Mouse (Mus musculus) forebrain, embryonic 12.5 days (tissue): ENCODE measurements at regions not wholly inside any gene's neighbourhood (a gene's known extent, or its start where the extent isn't known, plus 50 kb on each side); places are given as distances from the start of the nearest gene placed in this dataset.
A peak's percentile ranks its signal among the peaks of the same experiment; 100 is the strongest.

ENCODE experiments used
- ATAC-seq: fragments of 200-750 bp; cut with Nextera tagmentation; 2 replicates; pipeline ENCODE4 v1.8.0; 2017; ENCODE audit warnings: moderate TSS enrichment; ENCODE audit not compliant: low FRiP score
- H3K27ac ChIP-seq: fragments of 300-500 bp; sonication (generic); 2 replicates; pipeline ENCODE4 v1.5.1; 2016; ENCODE audit warnings: mild to moderate bottlenecking
- H3K27me3 ChIP-seq: fragments of 300-500 bp; sonication (generic); 2 replicates; pipeline ENCODE4 v1.6.1; 2016; ENCODE audit warnings: mild to moderate bottlenecking
- H3K36me3 ChIP-seq: fragments of 300-500 bp; sonication (generic); replicated peaks from 2 replicates; pipeline ENCODE4 v1.6.1; 2016; ENCODE audit warnings: mild to moderate bottlenecking
- H3K4me1 ChIP-seq: fragments of 300-500 bp; sonication (generic); 2 replicates; pipeline ENCODE4 v1.6.1; 2016
- H3K4me2 ChIP-seq: fragments of 300-500 bp; sonication (generic); 2 replicates; pipeline ENCODE4 v1.6.1; 2016; ENCODE audit warnings: mild to moderate bottlenecking, moderate library complexity
- H3K4me3 ChIP-seq: fragments of 300-500 bp; sonication (generic); replicated peaks from 2 replicates; pipeline ENCODE4 v1.5.1; 2016; ENCODE audit warnings: mild to moderate bottlenecking
- H3K9ac ChIP-seq: fragments of 300-500 bp; sonication (generic); 2 replicates; pipeline ENCODE4 v1.6.1; 2016; ENCODE audit warnings: mild to moderate bottlenecking
- H3K9me3 ChIP-seq: fragments of 300-500 bp; sonication (generic); 2 replicates; pipeline ENCODE4 v1.6.1; 2016
- WGBS: fragments of 180-500 bp; shearing (Covaris S2); methylation state at CpG from one replicate; pipeline ENCODE4 v1.1.7; 2016; 5-methylcytosine and 5-hydroxymethylcytosine counted together

DNA sequence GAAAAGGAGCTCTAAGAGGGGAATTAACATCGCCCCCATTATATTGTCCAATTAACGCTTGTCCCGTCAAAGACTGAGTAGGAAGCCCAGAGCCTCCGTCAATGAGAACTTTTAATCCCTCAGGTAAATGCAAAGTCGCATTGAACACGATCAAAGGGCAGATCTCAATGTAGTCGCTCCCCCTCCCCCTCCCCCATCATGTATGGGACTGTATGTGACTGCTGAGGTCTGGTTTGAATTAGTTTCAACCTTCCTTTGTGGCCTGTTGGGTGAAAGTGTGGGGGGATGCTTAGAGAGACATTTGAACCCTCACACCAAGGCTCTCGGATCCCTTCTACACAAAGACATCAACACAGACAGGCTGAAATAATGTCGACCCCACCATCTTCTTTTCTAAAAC is 187.9 kb downstream of the Mycn start:
- Histone ChIP-seq H3K9ac (no peak overlapping the region), H3K27me3 (no peaks in the 10 kb centered on the region), H3K4me1 (peaks cover 9% of the 10 kb centered on the region), H3K9me3 (no peaks in the 10 kb centered on the region), H3K27ac (peak overlapping the region; percentile 74), H3K36me3 (no peaks in the 10 kb centered on the region), H3K4me2 (no peak overlapping the region), H3K4me3 (no peak overlapping the region)
- 5% methylated on average over 9 of the region's 9 CpGs for WGBS
- peak; percentile 82; the same call in 1 of the 2 replicates for ATAC-seq

DNA sequence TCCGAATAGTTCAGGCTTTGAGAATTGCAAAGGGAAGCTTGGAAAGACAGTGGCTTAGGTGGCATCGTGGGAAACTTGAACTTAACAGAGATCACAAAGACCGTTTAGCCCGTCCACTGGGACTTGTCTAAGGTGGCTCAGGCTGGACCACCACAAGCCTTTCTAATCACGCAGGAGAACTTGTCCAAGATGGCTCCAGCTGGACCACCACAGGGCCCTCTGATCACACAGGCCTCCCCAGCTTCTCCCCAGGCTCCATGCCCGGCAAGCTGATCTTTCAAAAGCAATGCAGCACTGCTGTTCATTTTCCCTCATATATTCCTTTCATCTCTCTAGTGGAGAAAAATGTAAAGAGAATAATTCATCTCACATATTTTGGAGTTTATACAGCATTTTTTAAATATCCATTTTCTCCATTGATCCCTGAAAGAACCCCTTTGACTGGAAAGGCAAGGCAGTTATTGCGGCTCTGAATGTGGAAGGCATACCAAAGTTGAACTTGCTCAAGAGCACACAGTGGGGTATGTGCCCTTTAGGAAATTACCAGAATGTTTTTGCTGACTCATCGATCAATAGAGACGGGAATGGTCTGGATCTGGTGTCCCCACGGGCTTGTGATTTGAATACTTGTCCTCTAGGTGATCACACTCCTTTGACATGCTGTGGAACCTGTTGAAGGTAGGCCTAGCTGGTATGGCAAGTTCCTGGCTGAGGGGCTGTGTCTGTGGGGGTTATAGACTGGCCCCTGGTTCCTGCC is 189.9 kb downstream of the Mycn start:
- Histone ChIP-seq H3K9me3 (no peaks in the 10 kb centered on the region), H3K27ac (no peak overlapping the region), H3K9ac (no peak overlapping the region), H3K36me3 (no peaks in the 10 kb centered on the region), H3K4me1 (peaks cover 9% of the 10 kb centered on the region), H3K4me3 (no peak overlapping the region), H3K4me2 (no peak overlapping the region), H3K27me3 (no peaks in the 10 kb centered on the region)
- WGBS, result 90% methylated on average over 10 of the region's 10 CpGs
- no peak for ATAC-seq

- Histone ChIP-seq H3K4me2 (no peak overlapping the region), H3K4me3 (no peak overlapping the region), H3K9ac (no peak overlapping the region), H3K36me3 (no peaks in the 10 kb centered on the region), H3K27me3 (no peaks in the 10 kb centered on the region), H3K4me1 (peaks cover 9% of the 10 kb centered on the region), H3K27ac (no peak overlapping the region), H3K9me3 (no peaks in the 10 kb centered on the region)
- ATAC-seq, result no peak
- 88% methylated on average over 3 of the region's 3 CpGs for whole genome bisulfite sequencing
Observed at GRCm38 (mm10) chr12:12749690-12750089, 192.0 kb downstream of the Mycn start.

- no peaks in the 10 kb centered on the region for H3K9me3 ChIP-seq
- ATAC-seq, result no peak
- no peaks in the 10 kb centered on the region for H3K4me1 ChIP-seq
- no peaks in the 10 kb centered on the region for H3K36me3 ChIP-seq
- 38% methylated on average over 4 of the region's 4 CpGs for WGBS
- H3K27ac ChIP-seq, result no peak overlapping the region
- H3K4me2 ChIP-seq, result no peak overlapping the region
- H3K9ac ChIP-seq, result no peak overlapping the region
- H3K27me3 ChIP-seq, result no peaks in the 10 kb centered on the region
- H3K4me3 ChIP-seq, result no peak overlapping the region
Observed at GRCm38 (mm10) chr12:12746852-12747454, 194.8 kb downstream of the Mycn start.

- 81% methylated on average over 2 of the region's 2 CpGs for WGBS
- peaks cover 2% of the 10 kb centered on the region for H3K4me1 ChIP-seq
- ATAC-seq, result no peak
- no peak overlapping the region for H3K4me3 ChIP-seq
- H3K27ac ChIP-seq, result no peak overlapping the region
- H3K27me3 ChIP-seq, result no peaks in the 10 kb centered on the region
- H3K36me3 ChIP-seq, result no peaks in the 10 kb centered on the region
- no peak overlapping the region for H3K4me2 ChIP-seq
- no peak overlapping the region for H3K9ac ChIP-seq
- H3K9me3 ChIP-seq, result no peaks in the 10 kb centered on the region
Observed at GRCm38 (mm10) chr12:12744492-12744891, 197.2 kb downstream of the Mycn start.

DNA sequence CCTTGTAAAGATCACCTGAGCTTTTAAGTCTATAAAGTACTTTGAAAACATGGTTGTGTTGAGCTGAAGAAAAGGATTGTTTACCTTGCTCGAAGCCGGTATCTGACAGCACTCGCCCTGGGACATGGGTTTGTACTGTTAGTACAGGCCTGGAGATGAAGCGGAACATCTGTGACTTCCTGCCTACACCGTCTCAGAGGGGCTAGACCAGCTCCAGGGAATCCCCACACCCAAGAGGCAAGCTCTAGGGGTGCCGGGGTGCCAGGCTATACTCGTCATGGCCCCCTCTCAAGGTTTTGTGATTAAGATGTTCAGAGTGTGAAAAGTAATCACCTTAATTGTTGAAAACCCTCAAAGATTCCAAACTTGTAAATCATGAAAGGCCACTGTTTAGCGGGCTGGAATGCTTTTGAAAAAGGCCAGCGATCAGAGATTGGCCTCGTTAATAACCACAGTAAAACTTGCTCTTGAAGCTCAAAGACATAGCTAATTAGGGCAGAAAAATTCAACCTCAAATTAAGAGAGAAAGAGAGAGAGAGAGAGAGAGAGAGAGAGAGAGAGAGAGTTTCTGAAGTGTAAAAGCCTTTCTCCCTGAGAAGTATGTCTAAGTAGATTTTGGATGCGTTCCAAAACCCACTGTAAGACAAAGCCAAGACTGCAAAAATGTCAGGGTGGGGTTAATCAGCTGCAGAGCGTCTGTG is 202.9 kb downstream of the Mycn start:
- peak; percentile 87 for ATAC-seq
- Histone ChIP-seq H3K27ac (peak overlapping the region; percentile 81), H3K36me3 (no peaks in the 10 kb centered on the region), H3K4me2 (no peak overlapping the region), H3K9ac (no peak overlapping the region), H3K4me1 (peaks cover 15% of the 10 kb centered on the region), H3K4me3 (no peak overlapping the region), H3K27me3 (no peaks in the 10 kb centered on the region), H3K9me3 (no peaks in the 10 kb centered on the region)
- 21% methylated on average over 12 of the region's 12 CpGs for WGBS

DNA sequence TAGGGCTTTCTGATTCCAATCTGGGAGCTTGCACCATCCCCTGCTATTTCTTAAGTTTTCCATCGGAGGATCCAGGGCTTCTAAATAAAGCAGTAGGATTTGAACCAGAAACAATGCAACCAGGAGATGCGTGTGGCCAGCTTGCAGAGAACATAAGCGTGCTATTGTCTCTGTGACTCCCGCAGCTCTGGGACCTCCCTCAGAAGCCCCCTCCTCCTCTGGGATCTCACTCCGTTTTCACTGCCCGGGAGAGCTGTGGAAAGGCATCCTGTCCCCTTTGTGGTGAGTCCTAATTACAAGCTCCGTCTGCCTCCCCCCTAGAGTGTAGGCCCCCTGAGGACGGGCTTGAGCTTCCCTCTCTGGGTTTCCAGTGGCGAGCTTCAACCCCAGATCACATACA is 215.9 kb downstream of the Mycn start:
- Histone ChIP-seq H3K4me1 (peaks cover 47% of the 10 kb centered on the region), H3K9me3 (no peaks in the 10 kb centered on the region), H3K27ac (peak overlapping the region; percentile 83), H3K4me3 (no peak overlapping the region), H3K4me2 (peak overlapping the region; percentile 39), H3K27me3 (peaks cover 7% of the 10 kb centered on the region; the same call in 1 of the 2 replicates), H3K36me3 (no peaks in the 10 kb centered on the region), H3K9ac (no peak overlapping the region)
- WGBS, result 1% methylated on average over 9 of the region's 9 CpGs
- ATAC-seq, result peak; percentile 28; the same call in 1 of the 2 replicates

- no peaks in the 10 kb centered on the region for H3K9me3 ChIP-seq
- peaks cover 12% of the 10 kb centered on the region; the same call in 1 of the 2 replicates for H3K27me3 ChIP-seq
- 0 out of 2 replicates have a peak overlapping the region, but pooled peaks have one; percentile 29 for H3K9ac ChIP-seq
- peak overlapping the region; percentile 83 for H3K27ac ChIP-seq
- peaks cover 47% of the 10 kb centered on the region for H3K4me1 ChIP-seq
- no peaks in the 10 kb centered on the region for H3K36me3 ChIP-seq
- H3K4me2 ChIP-seq, result peak overlapping the region; percentile 39
- no peak overlapping the region for H3K4me3 ChIP-seq
- 3% methylated on average over 13 of the region's 13 CpGs for WGBS
- ATAC-seq, result peak; percentile 50
Observed at GRCm38 (mm10) chr12:12725075-12725474, 216.6 kb downstream of the Mycn start.

DNA sequence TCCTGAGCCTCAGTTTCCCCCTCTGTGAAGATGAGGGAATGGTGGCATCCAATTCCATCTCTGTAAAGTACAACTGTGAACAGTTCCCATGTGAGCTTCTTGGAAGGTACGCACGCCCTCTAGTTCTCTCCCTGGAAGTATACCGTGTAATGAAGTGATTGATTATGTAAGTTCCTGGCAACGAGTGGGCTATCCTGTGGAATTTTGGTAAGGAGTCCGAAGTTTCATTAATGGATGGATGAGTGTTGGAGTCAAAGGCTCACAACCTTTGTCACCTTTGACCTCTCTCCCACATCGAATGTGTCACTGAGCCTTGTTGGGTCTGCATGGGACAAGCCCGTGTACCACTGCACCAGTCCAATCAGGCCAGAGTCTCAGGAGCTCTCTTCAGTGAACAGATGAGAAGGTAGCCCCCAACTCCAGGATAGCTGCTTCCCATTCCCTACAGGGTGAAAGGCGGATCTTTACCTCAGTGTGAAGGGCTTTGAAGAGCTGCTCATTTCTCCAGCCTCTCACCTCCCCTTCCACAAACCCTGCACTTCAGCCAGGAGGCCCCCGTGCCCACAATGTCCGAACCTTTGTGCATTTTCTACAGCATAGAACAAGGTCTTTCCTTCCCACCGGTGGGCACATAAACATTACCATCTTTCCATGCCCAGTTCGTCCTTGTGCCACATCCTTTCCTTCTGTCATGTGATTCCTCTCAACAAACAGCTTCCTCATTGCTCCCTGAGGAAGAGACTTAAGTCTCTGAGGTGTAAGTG is 217.8 kb downstream of the Mycn start:
- H3K27ac ChIP-seq, result peak overlapping the region; percentile 83
- peak; percentile 30 for ATAC-seq
- WGBS, result 19% methylated on average over 12 of the region's 12 CpGs
- peak overlapping the region; percentile 37 for H3K4me2 ChIP-seq
- H3K36me3 ChIP-seq, result no peaks in the 10 kb centered on the region
- H3K27me3 ChIP-seq, result peaks cover 13% of the 10 kb centered on the region; the same call in 1 of the 2 replicates
- H3K9ac ChIP-seq, result no peak overlapping the region
- H3K4me3 ChIP-seq, result no peak overlapping the region
- peaks cover 47% of the 10 kb centered on the region for H3K4me1 ChIP-seq
- H3K9me3 ChIP-seq, result no peaks in the 10 kb centered on the region

DNA sequence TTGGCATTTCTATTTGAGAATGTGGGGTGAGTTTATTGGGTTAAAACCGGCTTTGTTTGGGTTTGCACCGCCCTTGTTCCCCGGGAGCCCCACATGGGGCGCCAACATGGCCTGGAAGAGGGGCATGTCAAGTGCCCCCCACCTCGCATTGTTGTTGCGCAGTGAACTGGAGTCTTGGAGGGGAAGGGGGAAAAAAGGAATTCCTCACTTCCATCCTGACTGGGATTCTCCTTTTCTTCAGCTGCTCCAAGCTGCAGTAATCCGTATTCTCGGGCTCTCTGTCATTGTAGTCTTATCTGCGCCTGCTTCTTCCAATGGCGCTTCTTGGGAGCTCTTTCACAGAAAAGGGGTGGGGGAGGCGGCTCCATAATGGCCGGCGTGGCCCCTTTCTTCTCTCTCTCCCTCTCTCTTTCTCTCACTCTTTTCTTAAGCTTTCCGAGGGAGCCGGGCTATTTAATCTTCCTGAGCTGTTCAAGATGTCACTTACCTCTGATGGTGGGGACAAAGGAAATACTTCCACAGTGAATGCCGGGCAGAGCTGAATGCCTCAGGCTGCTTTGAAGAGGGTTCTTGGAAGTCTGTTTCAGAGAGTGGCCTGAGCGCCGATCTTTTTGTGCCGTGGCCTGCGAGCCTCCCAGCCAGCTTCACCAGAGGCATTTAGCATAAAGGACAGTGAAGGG is 218.6 kb downstream of the Mycn start:
- Histone ChIP-seq H3K9ac (peak overlapping the region; percentile 36; the same call in 1 of the 2 replicates), H3K4me1 (peaks cover 47% of the 10 kb centered on the region), H3K36me3 (no peaks in the 10 kb centered on the region), H3K27ac (peak overlapping the region; percentile 83), H3K4me2 (peak overlapping the region; percentile 37), H3K9me3 (no peaks in the 10 kb centered on the region), H3K27me3 (peaks cover 20% of the 10 kb centered on the region; the same call in 1 of the 2 replicates), H3K4me3 (no peak overlapping the region)
- 6% methylated on average over 20 of the region's 20 CpGs for WGBS
- ATAC-seq, result peak; percentile 75

GRCm38 (mm10) chr12:12716691-12717090 is 225.0 kb downstream of the Mycn start:
- no peak overlapping the region for H3K4me3 ChIP-seq
- H3K9me3 ChIP-seq, result no peaks in the 10 kb centered on the region
- WGBS, result 92% methylated on average over 9 of the region's 9 CpGs
- no peak overlapping the region for H3K4me2 ChIP-seq
- peaks cover 12% of the 10 kb centered on the region; the same call in 1 of the 2 replicates for H3K4me1 ChIP-seq
- no peak overlapping the region for H3K27ac ChIP-seq
- H3K9ac ChIP-seq, result no peak overlapping the region
- peaks cover 37% of the 10 kb centered on the region; the same call in 1 of the 2 replicates for H3K27me3 ChIP-seq
- no peaks in the 10 kb centered on the region for H3K36me3 ChIP-seq
- ATAC-seq, result no peak
